Mouse (Mus musculus): ENCODE measurements around the gene Baiap2.

- TF ChIP-seq POLR2A (IDR thresholded peaks at IDR 0.05; ENCODE audit: low read depth, low read length) (no peak), CTCF (IDR thresholded peaks at IDR 0.05; ENCODE audit: borderline replicate concordance, insufficient read depth, low read length) (0 out of 2 replicates have a peak, but pooled peaks have one; percentile 11)
Observed at GRCm38 (mm10) chr11:120011761-120012560, 69.4 kb downstream of the Baiap2 start.
